Mouse (Mus musculus): ENCODE data around the gene Rab7.

DNA sequence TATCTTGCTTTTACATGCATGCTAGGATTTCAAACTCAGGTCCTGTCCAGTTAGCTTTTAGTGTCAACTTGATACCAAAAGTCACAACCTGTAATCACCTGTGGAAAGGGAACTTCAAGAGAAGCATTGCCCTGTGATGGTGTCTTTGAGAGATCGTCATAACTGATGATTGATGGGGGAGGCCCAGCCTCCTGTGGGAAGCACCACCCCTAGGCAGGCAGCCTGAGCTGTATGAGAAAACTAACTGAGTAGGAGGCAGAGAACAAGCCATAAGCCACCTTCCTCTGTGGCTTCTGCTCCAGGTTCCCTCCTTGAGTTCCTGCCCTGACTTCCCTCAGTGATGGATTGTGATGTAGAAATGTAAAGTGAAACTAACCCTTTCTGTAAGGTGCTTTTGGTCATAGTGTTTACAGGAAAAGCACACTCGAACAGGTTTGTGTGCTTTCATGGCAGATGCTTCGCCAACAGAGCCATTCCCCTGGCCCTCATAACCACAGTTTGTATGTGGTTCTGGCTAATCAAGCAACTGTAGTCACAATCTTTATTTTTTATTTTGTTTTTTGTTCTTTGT, 19.1 kb upstream of the Rab7 start:
- TF ChIP-seq CTCF (IDR thresholded peaks at IDR 0.05; ENCODE audit: low read depth, low read length) (no peak), POLR2A (IDR thresholded peaks at IDR 0.05; ENCODE audit: extremely low read depth, insufficient read depth, low read length) (no peak)
